Mouse (Mus musculus) forebrain, embryonic 13.5 days (tissue): ENCODE results near the gene Olfr318. TPM values are rescaled to one million over a fixed set of nuclear protein-coding genes. Genes with fewer than 3 reads are reported as not detected.
"Not testable (repeated sequence)": the region's sequence is repeated elsewhere in the genome, so short reads cannot be mapped to it uniquely, and the experiment has no call there.

Source experiments
- ATAC-seq: fragments of 200-750 bp; cut with Nextera tagmentation; 2 replicates; pipeline ENCODE4 v1.8.0; 2017
- H3K27ac ChIP-seq: fragments of 300-500 bp; sonication (generic); 2 replicates; pipeline ENCODE4 v1.5.1; 2015; ENCODE audit warnings: inconsistent platforms, mild to moderate bottlenecking, moderate library complexity
- H3K27me3 ChIP-seq: fragments of 300-500 bp; sonication (generic); 2 replicates; pipeline ENCODE4 v1.6.1; 2015; ENCODE audit warnings: mild to moderate bottlenecking, inconsistent platforms
- H3K36me3 ChIP-seq: fragments of 300-500 bp; sonication (generic); 2 replicates; pipeline ENCODE4 v1.6.1; 2015; ENCODE audit warnings: mild to moderate bottlenecking, inconsistent platforms; ENCODE audit not compliant: poor library complexity, severe bottlenecking
- H3K4me1 ChIP-seq: fragments of 300-500 bp; sonication (generic); 2 replicates; pipeline ENCODE4 v1.6.1; 2015; ENCODE audit warnings: inconsistent platforms
- H3K4me2 ChIP-seq: fragments of 300-500 bp; sonication (generic); 2 replicates; pipeline ENCODE4 v1.6.1; 2015; ENCODE audit warnings: inconsistent platforms, mild to moderate bottlenecking, moderate library complexity
- H3K4me3 ChIP-seq: fragments of 300-500 bp; sonication (generic); 2 replicates; pipeline ENCODE4 v1.5.1; 2015; ENCODE audit warnings: mild to moderate bottlenecking, inconsistent platforms
- H3K9ac ChIP-seq: fragments of 300-500 bp; sonication (generic); 2 replicates; pipeline ENCODE4 v1.6.1; 2015; ENCODE audit warnings: mild to moderate bottlenecking, inconsistent platforms
- H3K9me3 ChIP-seq: fragments of 300-500 bp; sonication (generic); replicated peaks from 2 replicates; pipeline ENCODE4 v1.6.1; 2016; ENCODE audit warnings: inconsistent platforms
- WGBS: fragments of 180-500 bp; shearing (Covaris S2); methylation state at CpG from one replicate; pipeline ENCODE4 v1.1.7; 2015; 5-methylcytosine and 5-hydroxymethylcytosine counted together
- polyA plus RNA-seq: library from polyadenylated mRNA; unstranded; fragments of >200 nt; fragmentation: Nextera tagmentation; extraction: Ambion mirVana; gene quantifications from 2 replicates; pipeline ENCODE4 v1.2.1, GENCODE M21; 2015

The Olfr318 gene
- not detected in 2 replicates for polyA plus RNA-seq

GRCm38 (mm10) chr11:58723914-58724313 is at the start of gene Olfr318:
TSS of gene Olfr318 (minus strand) at chr11:58724014.
- Histone ChIP-seq H3K9me3 (no peaks in the 10 kb centered on the region), H3K4me2 (no peak within 1 kb of the TSS), H3K27me3 (no peaks in the 10 kb centered on the region), H3K9ac (no peak within 1 kb of the TSS), H3K4me3 (no peak within 1 kb of the TSS), H3K27ac (no peak within 1 kb of the TSS), H3K4me1 (no peaks in the 10 kb centered on the region), H3K36me3 (no peaks in the 10 kb centered on the region)
- no peak for ATAC-seq

GRCm38 (mm10) chr11:58772888-58773287 is 49.1 kb upstream of the Olfr318 start, which contains the start of gene Olfr315:
TSS of gene Olfr315 (plus strand) at chr11:58773188.
- Histone ChIP-seq H3K27me3 (no peaks in the 10 kb centered on the region), H3K4me3 (no peak within 1 kb of the TSS), H3K4me1 (no peaks in the 10 kb centered on the region), H3K9me3 (no peaks in the 10 kb centered on the region), H3K36me3 (no peaks in the 10 kb centered on the region), H3K27ac (no peak within 1 kb of the TSS), H3K9ac (no peak within 1 kb of the TSS), H3K4me2 (no peak within 1 kb of the TSS)
- no peak for ATAC-seq

- no peaks in the 10 kb centered on the region for H3K9me3 ChIP-seq
- H3K27me3 ChIP-seq: no peaks in the 10 kb centered on the region
- H3K9ac ChIP-seq: no peak within 1 kb of the TSS
- no peak for ATAC-seq
- H3K4me2 ChIP-seq: no peak within 1 kb of the TSS
- no peaks in the 10 kb centered on the region for H3K36me3 ChIP-seq
- no peak within 1 kb of the TSS for H3K27ac ChIP-seq
- no peak within 1 kb of the TSS for H3K4me3 ChIP-seq
- H3K4me1 ChIP-seq: no peaks in the 10 kb centered on the region
- 94% methylated on average over 2 of the region's 2 CpGs for WGBS
Measured at GRCm38 (mm10) chr11:58752434-58752833, 28.6 kb upstream of the Olfr318 start, which contains the start of gene Olfr316. TSS of gene Olfr316 (plus strand) at chr11:58752734.

DNA sequence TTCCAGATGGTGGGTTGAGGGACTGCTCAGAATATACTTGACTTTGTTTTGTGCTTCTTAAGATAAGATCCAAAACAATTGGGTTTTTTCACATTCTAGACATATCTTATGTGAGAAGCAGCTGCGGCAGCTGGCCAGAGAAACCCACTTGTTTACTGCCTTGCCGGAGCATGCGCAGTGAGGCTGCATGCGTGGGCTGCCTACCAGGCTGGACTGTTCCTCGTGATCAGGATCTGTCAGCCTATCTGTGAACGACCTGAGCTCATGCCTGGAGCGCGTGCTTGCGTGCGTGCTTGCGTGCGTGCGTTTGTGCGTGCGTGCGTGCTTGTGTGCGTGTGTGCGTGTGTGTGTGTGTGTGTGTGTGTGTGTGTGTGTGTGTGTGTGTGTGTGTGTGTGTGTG is 27.3 kb upstream of the Olfr318 start:
- ATAC-seq, H3K27ac ChIP-seq, H3K4me3 ChIP-seq, H3K36me3 ChIP-seq, H3K4me1 ChIP-seq, H3K4me2 ChIP-seq, H3K9me3 ChIP-seq, H3K9ac ChIP-seq, H3K27me3 ChIP-seq: not testable (repeated sequence)
- 80% methylated on average over 18 of the region's 18 CpGs for WGBS

GRCm38 (mm10) chr11:58738792-58739262 is 15.0 kb upstream of the Olfr318 start, which contains the start of gene Olfr317:
TSS of gene Olfr317 (minus strand) at chr11:58739212.
- H3K9ac ChIP-seq: no peak within 1 kb of the TSS
- H3K36me3 ChIP-seq: no peaks in the 10 kb centered on the region
- H3K4me3 ChIP-seq: no peak within 1 kb of the TSS
- ATAC-seq: no peak
- WGBS: 83% methylated on average over 4 of the region's 4 CpGs
- H3K27me3 ChIP-seq: no peaks in the 10 kb centered on the region
- no peak within 1 kb of the TSS for H3K27ac ChIP-seq
- H3K9me3 ChIP-seq: 0 out of 2 replicates have a peak, but pooled peaks cover 2% of the 10 kb centered on the region
- no peaks in the 10 kb centered on the region for H3K4me1 ChIP-seq
- no peak within 1 kb of the TSS for H3K4me2 ChIP-seq

- Histone ChIP-seq H3K9me3 (no peaks in the 10 kb centered on the region), H3K27me3 (no peaks in the 10 kb centered on the region), H3K9ac (no peak overlapping the region), H3K36me3 (no peaks in the 10 kb centered on the region), H3K4me1 (no peaks in the 10 kb centered on the region), H3K4me2 (no peak overlapping the region), H3K27ac (no peak overlapping the region), H3K4me3 (no peak overlapping the region)
- WGBS: 57% methylated on average over 3 of the region's 3 CpGs
- ATAC-seq: no peak
Measured at GRCm38 (mm10) chr11:58733372-58733771, 9.6 kb upstream of the Olfr318 start.

GRCm38 (mm10) chr11:58727896-58728650 is 4.3 kb upstream of the Olfr318 start:
- WGBS: 78% methylated on average over 6 of the region's 6 CpGs
- H3K9ac ChIP-seq, H3K4me2 ChIP-seq, H3K36me3 ChIP-seq, H3K27ac ChIP-seq, H3K4me1 ChIP-seq, H3K27me3 ChIP-seq, ATAC-seq, H3K4me3 ChIP-seq, H3K9me3 ChIP-seq: not testable (repeated sequence)

- Histone ChIP-seq H3K4me2 (no peak overlapping the region), H3K27me3 (no peaks in the 10 kb centered on the region), H3K4me1 (no peaks in the 10 kb centered on the region), H3K9ac (no peak overlapping the region), H3K36me3 (no peaks in the 10 kb centered on the region), H3K27ac (no peak overlapping the region), H3K9me3 (no peaks in the 10 kb centered on the region), H3K4me3 (no peak overlapping the region)
- 90% methylated on average over 4 of the region's 4 CpGs for WGBS
- ATAC-seq: no peak
Measured at GRCm38 (mm10) chr11:58719701-58720100, 4.1 kb downstream of the Olfr318 start.

GRCm38 (mm10) chr11:58717723-58718122 is 6.1 kb downstream of the Olfr318 start:
- not testable (repeated sequence) for H3K4me2 ChIP-seq, H3K27ac ChIP-seq, H3K9me3 ChIP-seq, H3K27me3 ChIP-seq, H3K4me3 ChIP-seq, H3K36me3 ChIP-seq, ATAC-seq, H3K4me1 ChIP-seq, H3K9ac ChIP-seq
- 91% methylated on average over 7 of the region's 7 CpGs for WGBS

GRCm38 (mm10) chr11:58709086-58709485 is 14.7 kb downstream of the Olfr318 start:
- Histone ChIP-seq H3K9ac (no peak overlapping the region), H3K4me3 (no peak overlapping the region), H3K27me3 (no peaks in the 10 kb centered on the region), H3K4me2 (no peak overlapping the region), H3K9me3 (no peaks in the 10 kb centered on the region), H3K4me1 (no peaks in the 10 kb centered on the region), H3K27ac (no peak overlapping the region), H3K36me3 (no peaks in the 10 kb centered on the region)
- WGBS: 84% methylated on average over 11 of the region's 11 CpGs
- ATAC-seq: no peak

DNA sequence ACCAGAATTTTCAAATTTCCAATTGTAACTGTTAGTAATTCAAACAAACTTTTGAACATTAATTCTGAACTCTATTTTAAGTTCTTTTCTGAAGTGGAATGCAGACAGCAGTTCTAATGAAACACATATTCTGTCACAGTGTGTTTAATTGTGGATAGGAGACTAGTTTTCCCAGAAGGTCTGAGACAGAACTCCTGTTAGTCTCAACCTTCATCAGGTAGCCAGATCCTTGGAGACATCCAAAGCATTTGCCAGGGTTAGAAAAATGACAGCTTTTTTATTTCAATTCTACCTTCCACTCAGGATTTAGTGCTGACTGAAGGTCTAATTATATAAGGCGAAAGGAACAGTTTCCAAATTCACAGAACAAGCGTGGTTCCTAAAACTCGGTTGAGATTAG is 25.0 kb downstream of the Olfr318 start, which contains the start of gene Olfr319:
Gene Olfr319 (plus strand): TSS at position 301 of the 400 bp plus-strand sequence.
- H3K9ac ChIP-seq: no peak within 1 kb of the TSS
- no peak within 1 kb of the TSS for H3K4me2 ChIP-seq
- H3K4me1 ChIP-seq: no peaks in the 10 kb centered on the region
- H3K27ac ChIP-seq: no peak within 1 kb of the TSS
- 89% methylated on average over 3 of the region's 3 CpGs for WGBS
- no peaks in the 10 kb centered on the region for H3K36me3 ChIP-seq
- H3K4me3 ChIP-seq: no peak within 1 kb of the TSS
- H3K27me3 ChIP-seq: no peaks in the 10 kb centered on the region
- no peak for ATAC-seq
- peaks cover 14% of the 10 kb centered on the region for H3K9me3 ChIP-seq

DNA sequence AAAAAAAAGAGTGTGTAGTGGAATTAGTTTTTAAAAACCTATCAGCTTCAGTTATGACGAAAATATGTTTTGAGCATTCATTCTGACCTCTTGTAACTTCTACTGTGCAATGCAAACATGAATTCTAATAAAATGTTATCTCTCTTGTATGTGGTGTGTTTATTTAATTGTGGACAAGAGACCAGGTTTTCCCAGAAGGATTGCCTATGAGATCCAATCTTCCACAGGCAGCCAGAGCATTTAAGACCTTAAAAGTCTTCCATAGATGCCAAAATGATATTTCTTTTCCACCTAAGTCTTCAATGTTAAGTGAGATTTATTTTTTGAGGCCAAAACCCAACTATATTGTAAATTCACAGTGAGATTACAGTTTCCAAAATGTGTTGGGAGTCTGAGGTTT is 43.0 kb downstream of the Olfr318 start, which contains the start of gene Olfr320:
Gene Olfr320 (plus strand): TSS at position 301 of the 400 bp plus-strand sequence.
- H3K36me3 ChIP-seq: no peaks in the 10 kb centered on the region
- H3K9ac ChIP-seq: no peak within 1 kb of the TSS
- 88% methylated on average over 1 of the region's 1 CpGs for WGBS
- no peak for ATAC-seq
- no peaks in the 10 kb centered on the region for H3K9me3 ChIP-seq
- H3K4me3 ChIP-seq: no peak within 1 kb of the TSS
- no peaks in the 10 kb centered on the region for H3K4me1 ChIP-seq
- H3K4me2 ChIP-seq: no peak within 1 kb of the TSS
- H3K27ac ChIP-seq: no peak within 1 kb of the TSS
- no peaks in the 10 kb centered on the region for H3K27me3 ChIP-seq
